Mouse (Mus musculus): Measurements from ENCODE around the gene Dera.

DNA sequence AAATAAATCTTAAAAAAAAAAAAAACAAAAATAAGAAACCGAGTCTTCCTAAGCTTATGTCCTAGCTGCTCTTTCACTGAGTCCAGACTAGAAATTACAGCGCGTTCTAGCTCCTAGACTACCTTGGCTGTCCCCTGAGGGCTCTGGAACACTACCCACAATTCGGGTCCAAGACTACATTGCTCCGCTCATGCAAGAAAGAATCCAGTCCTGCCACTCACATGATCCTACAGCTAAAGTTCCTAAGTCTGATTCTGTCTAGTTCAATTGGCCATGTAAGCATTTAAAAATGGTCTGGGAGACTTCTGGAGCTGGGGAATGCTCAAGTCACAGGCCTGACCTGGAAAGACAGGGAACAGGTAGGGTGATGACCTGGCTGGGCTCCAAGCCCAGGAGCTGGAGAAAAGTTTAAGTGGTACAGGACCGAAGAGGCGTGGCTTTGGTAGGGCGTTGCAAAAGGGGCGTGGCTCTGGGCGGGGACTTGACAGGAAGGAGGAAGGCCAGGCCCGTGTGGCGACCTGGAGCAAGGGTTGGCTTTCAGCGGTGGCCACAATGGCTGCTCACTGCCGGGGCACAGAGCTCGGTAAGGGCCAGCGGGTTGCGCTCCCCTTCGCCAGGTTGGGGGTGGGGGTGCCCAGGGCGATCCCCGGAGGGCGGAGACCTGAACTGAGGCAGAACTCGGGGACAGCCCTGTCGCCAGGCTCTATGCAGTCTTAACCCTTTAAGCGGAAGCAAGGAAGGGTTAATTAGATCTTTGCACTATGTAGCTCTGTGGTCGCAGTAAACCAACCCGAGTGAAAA, at the start of gene Dera:
- TF ChIP-seq TAL1 (IDR thresholded peaks at IDR 0.05; ENCODE audit: low read length) (no peak), GATA1 (IDR thresholded peaks at IDR 0.05; ENCODE audit: low read length) (no peak)

Data from erythroblast, embryonic 14.5 days (primary cell).